Mouse (Mus musculus) gonadal fat pad, adult 2 months (tissue): ENCODE measurements around the gene Sapcd1. TPM values are rescaled to one million over a fixed set of nuclear protein-coding genes. Genes with fewer than 3 reads are reported as not detected.
"Not testable (repeated sequence)": the region's sequence is repeated elsewhere in the genome, so short reads cannot be mapped to it uniquely, and the experiment has no call there.

Experiments used
- DNase-seq: peaks from one replicate; pipeline ENCODE4 v3.0.0-alpha.2; 2012; ENCODE audit warnings: low read depth
- polyA plus RNA-seq: library from polyadenylated mRNA; depleted of rRNA; stranded (reverse); fragments of >200 nt; gene quantifications from 2 replicates; pipeline ENCODE4 v1.2.3, GENCODE M21; 2012

Sapcd1 gene
- polyA plus RNA-seq, 1 experiment = 3.0 TPM

GRCm38 (mm10) chr17:35007387-35007991 is 20.3 kb downstream of the Sapcd1 start:
- DNase-seq = no peak

- not testable (repeated sequence) for DNase-seq
Measured at GRCm38 (mm10) chr17:35005902-35006301, 21.9 kb downstream of the Sapcd1 start.

- DNase-seq = no peak
Measured at GRCm38 (mm10) chr17:35005158-35005557, 22.7 kb downstream of the Sapcd1 start.

- DNase-seq = no peak
Measured at GRCm38 (mm10) chr17:35004075-35004717, 23.6 kb downstream of the Sapcd1 start.

GRCm38 (mm10) chr17:35003022-35003838 is 24.6 kb downstream of the Sapcd1 start:
- DNase-seq = no peak

GRCm38 (mm10) chr17:35002153-35002865 is 25.5 kb downstream of the Sapcd1 start:
- no peak for DNase-seq

- DNase-seq = no peak
Measured at GRCm38 (mm10) chr17:35001452-35002152, 26.2 kb downstream of the Sapcd1 start.

GRCm38 (mm10) chr17:35000717-35001451 is 26.9 kb downstream of the Sapcd1 start, which contains the start of gene Vars:
TSS of gene Vars (plus strand) at chr17:35000987.
- no peak for DNase-seq

GRCm38 (mm10) chr17:34999871-35000716 is 27.7 kb downstream of the Sapcd1 start:
- DNase-seq = not testable (repeated sequence)

GRCm38 (mm10) chr17:34998526-34999430 is 29.0 kb downstream of the Sapcd1 start:
- no peak for DNase-seq

GRCm38 (mm10) chr17:34997142-34997483 is 30.7 kb downstream of the Sapcd1 start:
- no peak for DNase-seq

GRCm38 (mm10) chr17:34996411-34997141 is 31.2 kb downstream of the Sapcd1 start:
- no peak for DNase-seq

GRCm38 (mm10) chr17:34995927-34996326 is 31.9 kb downstream of the Sapcd1 start:
- DNase-seq = not testable (repeated sequence)

- not testable (repeated sequence) for DNase-seq
Measured at GRCm38 (mm10) chr17:34995192-34995591, 32.6 kb downstream of the Sapcd1 start.

GRCm38 (mm10) chr17:34994751-34995150 is 33.1 kb downstream of the Sapcd1 start:
- DNase-seq = no peak

GRCm38 (mm10) chr17:34984218-34984617 is 43.6 kb downstream of the Sapcd1 start:
- no peak for DNase-seq

GRCm38 (mm10) chr17:34982328-34982727 is 45.5 kb downstream of the Sapcd1 start:
- DNase-seq = no peak

- no peak for DNase-seq
Measured at GRCm38 (mm10) chr17:34981690-34982180, 46.1 kb downstream of the Sapcd1 start, which contains the start of gene Lsm2. TSS of gene Lsm2 (plus strand) at chr17:34981862.
